Mouse (Mus musculus) kidney, postnatal 10 days (tissue): Measurements from ENCODE around the gene Mrps24.

Experiments
- DNase-seq: peaks from one replicate; pipeline ENCODE4 v3.0.0; 2021; ENCODE audit warnings: mixed read lengths

Gene Mrps24

GRCm38 (mm10) chr11:5715630-5716105, at the start of gene Mrps24:
Mrps24 (minus strand) TSS chr11:5715680.
- DNase-seq, result no peak

DNA sequence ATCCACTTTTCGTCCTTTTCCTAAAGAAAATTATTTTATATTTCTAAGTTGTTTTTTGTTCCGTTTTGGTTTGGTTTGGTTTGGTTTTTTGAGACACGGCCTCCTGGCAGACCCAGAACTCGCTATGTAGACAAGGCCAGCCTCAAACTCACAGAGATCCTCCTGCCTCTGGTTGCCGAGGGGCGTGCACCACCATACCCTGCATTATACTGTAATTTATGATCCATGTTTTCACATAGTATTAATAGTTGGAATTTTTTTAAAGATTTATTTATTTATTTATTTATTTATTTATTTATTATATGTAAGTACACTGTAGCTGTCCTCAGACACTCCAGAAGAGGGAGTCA, 47.1 kb upstream of the Mrps24 start:
- DNase-seq, result no peak

DNA sequence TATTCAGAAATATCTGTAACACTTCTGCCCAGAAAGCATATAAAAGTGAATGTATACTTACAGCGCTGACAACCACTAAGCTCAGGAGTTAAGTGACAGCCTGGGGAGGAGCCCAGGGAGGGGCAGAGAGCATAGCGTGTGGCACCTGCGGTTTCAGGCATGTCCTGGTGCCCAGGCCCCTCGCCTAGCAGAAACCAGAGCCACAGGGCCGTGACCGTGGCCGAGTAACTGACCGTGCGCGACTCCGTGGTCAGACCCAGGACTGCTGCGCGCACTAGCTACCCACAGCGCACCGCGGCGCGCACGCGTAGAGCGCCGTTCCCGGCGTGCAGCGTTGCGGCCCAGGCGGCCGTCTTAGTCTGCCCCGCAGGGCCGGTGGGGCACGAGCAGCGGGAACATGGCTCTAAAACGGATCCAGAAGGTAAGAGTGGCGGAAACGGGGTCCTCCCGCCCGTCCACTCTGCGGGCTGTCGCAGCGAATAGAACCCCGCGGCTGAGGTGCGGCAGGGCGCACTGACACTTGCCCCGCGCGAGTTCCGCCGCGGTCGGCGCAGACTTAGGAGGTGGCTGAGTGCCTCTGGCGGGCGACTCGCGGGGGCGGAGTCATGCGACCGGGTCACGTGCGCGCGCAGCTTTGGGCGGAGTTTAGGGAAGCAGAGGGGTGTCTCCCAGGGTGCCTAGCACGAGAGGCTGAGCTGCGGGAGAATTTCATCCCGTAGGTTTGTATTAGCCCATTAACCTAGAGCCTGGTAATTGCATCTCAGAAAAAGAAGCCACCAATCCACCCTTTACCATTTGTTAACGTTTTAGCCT, 46.5 kb upstream of the Mrps24 start, which contains the start of gene Urgcp:
Urgcp (minus strand) TSS at position 557 of the 813 bp plus-strand sequence.
- peak; percentile 96 for DNase-seq

GRCm38 (mm10) chr11:5753755-5754154, 38.3 kb upstream of the Mrps24 start:
- no peak for DNase-seq

GRCm38 (mm10) chr11:5744951-5745350, 29.5 kb upstream of the Mrps24 start:
- DNase-seq, result no peak

GRCm38 (mm10) chr11:5742106-5742505, 26.6 kb upstream of the Mrps24 start:
- no peak for DNase-seq

DNA sequence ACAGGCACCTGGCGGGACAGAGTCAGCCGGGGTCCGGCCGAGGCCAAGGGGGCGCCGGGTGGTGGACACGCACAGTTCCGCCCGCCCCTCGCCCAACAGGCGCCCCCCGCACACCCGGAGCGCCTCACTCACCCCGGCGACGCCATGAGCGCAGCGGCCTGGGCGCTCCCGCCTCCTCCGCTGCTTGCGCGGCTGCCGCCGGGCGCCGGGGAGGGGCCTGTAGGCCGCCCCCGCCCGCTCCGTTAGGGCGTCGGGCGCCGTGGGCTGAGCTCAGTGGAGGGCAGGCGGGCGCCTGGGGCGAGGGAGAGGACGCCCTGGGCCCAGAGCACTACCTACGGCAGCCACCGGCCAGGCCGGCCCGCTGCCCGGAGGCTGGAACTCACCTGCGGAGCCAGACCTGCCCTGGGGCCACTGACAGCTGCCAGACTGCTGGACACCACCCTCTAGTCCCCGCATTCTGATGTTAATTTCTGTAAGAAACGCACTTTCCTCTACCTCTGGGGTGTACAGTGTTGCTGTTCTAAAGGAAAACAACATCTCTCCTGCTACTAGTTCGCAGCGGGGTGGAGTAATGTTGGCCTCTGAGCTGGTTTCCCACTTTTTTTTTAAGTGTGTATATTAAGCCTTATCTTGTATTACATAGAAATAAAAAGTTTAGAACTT, 25.6 kb upstream of the Mrps24 start:
- DNase-seq, result peak; percentile 87

- peak; percentile 60 for DNase-seq
Observed at GRCm38 (mm10) chr11:5740599-5740964, 25.1 kb upstream of the Mrps24 start.

- peak; percentile 51 for DNase-seq
Observed at GRCm38 (mm10) chr11:5739846-5740245, 24.4 kb upstream of the Mrps24 start.

GRCm38 (mm10) chr11:5738888-5739632, 23.6 kb upstream of the Mrps24 start:
- DNase-seq, result no peak

- no peak for DNase-seq
Observed at GRCm38 (mm10) chr11:5737137-5737536, 21.7 kb upstream of the Mrps24 start.

DNA sequence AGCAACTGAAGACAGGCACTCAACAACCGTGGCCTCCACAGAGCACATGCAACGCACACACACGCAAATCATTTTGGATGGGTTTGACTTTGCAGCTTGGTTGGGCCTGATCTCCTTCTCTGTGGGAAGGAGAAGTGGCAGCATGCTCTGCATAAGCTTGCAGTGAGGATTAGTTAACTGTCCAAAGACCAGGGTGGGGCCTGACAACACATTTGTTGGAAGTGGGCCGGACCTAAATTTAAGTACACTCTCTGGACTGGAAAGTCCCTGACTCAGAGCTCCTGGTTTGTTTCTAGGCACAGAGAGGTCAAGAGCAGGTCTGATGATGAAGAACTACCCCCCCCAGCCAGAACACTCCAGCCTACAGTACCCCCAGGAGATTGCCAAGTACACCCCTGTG, 18.8 kb upstream of the Mrps24 start:
- no peak for DNase-seq

DNA sequence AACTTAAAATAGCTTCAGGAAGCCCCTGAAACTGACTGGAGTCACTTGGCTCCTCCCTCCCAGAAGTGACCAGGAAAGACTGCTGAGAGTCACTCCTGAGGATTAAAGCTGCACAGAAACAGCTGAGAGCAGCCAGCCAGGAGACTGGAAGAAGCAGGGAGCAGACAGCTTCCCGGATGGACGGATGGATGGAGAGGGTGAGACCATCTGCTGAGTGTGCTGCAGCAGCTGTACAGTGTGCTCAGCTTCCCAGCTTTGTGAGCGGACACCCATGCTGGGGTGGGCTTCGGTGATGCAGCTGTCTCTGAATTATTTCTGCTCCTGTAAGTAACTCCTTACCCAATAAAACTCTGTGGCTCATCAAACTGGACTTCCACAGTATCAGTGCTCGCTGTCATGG, 16.9 kb upstream of the Mrps24 start:
- no peak for DNase-seq

DNA sequence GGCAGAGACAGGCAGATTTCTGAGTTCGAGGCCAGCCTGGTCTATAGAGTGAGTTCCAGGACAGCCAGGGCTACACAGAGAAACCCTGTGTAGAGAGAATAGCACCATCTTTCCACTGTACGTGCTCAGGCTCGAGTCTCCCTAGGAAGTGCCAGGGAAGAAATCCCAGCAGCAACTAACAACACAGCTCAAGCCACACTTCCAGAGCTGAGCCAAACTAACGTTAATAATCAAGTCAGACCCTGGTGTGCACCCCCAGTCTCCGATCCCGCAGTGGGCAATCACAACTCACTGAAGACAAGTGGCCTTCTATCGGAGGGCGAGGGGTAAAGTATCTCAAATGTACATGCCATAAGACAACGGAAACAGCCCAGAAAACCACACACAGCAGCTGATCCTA, 14.1 kb upstream of the Mrps24 start:
- DNase-seq, result no peak

DNA sequence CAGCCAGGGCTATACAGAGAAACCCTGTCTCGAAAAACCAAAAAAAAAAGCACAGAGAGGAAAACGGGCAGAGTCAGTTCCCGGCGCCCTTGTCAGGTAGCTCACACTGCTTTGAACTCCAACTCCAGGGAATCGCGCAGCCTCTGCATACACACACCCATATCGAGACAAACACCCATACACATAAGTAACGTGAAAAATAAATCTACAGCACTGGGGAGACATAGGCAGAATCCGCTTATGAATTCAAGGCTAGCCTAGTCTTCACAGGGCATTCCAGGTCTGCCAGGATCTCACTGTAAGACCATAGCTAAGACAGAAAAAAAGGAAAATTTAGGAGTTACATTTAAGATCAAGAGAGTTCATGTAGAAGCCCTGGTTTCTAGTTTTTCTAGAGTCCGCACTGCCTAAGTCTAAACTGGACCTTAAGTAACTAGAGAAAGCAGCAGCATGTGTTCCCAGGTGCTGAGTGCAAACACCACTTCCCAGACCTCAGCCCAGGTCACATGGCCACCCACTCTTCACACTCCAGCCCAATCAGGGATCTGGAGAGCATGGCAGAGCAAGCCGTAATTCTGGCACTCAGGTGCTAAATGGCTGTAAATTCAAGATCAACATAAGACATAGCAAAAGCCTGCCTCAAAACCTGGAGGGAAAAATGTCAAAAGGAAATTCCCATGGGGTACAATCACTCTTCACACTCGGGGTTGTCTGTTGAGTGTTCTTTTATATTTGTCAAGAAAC, 3.3 kb upstream of the Mrps24 start:
- DNase-seq, result no peak

GRCm38 (mm10) chr11:5716938-5717705, 1.6 kb upstream of the Mrps24 start:
- no peak for DNase-seq

GRCm38 (mm10) chr11:5716246-5716645, 766 bp upstream of the Mrps24 start:
- DNase-seq, result no peak

GRCm38 (mm10) chr11:5715179-5715578, 301 bp downstream of the Mrps24 start:
- no peak for DNase-seq

GRCm38 (mm10) chr11:5707530-5708353, 7.7 kb downstream of the Mrps24 start:
- peak; percentile 97 for DNase-seq

DNA sequence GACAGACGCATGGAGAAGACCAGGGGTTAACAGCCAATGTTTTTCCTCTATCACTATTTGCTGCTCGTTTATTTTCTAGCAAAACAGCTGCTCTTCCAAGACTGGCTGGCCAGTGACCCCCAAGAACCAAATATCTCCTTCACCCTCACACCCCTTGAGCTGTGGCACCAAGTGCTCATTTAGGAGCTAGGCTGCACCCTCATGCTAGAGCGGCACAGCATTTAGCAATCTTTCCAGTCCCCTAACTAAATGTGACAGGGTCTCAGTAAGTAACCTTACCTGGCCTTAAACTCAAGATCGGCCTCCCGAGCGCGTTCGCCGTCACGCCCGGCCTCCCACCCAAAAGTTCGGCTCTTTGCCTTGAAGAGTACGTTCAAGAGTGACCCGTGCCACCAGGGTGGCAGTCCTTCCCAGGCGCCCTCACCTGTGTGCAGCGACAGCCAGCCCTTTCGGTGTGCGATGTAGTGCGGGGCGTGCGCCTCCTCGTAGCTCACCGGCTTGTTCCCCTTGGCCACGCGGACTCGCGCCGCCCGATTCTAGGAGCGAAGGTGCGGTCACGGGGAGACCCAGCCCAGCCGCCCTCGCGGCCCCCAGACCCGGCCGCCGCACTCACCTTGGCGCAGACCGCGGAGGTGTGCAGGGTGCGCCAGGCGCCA, 8.5 kb downstream of the Mrps24 start:
- no peak for DNase-seq

GRCm38 (mm10) chr11:5705972-5706371, 9.5 kb downstream of the Mrps24 start:
- no peak for DNase-seq
